Mouse (Mus musculus) CH12.LX (cell line): ENCODE results near the gene Gm10190. TPM values are rescaled to one million over a fixed set of nuclear protein-coding genes. Genes with fewer than 3 reads are reported as not detected.

Source experiments
- DNase-seq: peaks from one replicate; pipeline ENCODE4 v3.0.0-alpha.2; 2013; ENCODE audit errors: extremely low read depth
- H3K27ac ChIP-seq: 2 replicates; pipeline ENCODE4 v1.5.1; 2012; ENCODE audit warnings: low read depth, mild to moderate bottlenecking, control low read depth, moderate library complexity; ENCODE audit not compliant: insufficient read depth
- H3K27me3 ChIP-seq: replicated peaks from 2 replicates; pipeline ENCODE3; 2012; ENCODE audit warnings: inconsistent platforms
- H3K36me3 ChIP-seq, 2 experiments: replicated peaks in 1 of 2; 2 replicates each; pipeline versions ENCODE3 to v1.6.1; 2012; ENCODE audit warnings: inconsistent platforms in 1 of 2, low read length in 1 of 2, mild to moderate bottlenecking in 1 of 2, mixed read lengths in 1 of 2, moderate library complexity in 1 of 2; ENCODE audit not compliant: control insufficient read depth in 1 of 2, insufficient read depth in 1 of 2
- H3K4me1 ChIP-seq, 2 experiments: 2 replicates each; pipeline ENCODE4 v1.6.1; 2012; ENCODE audit warnings: inconsistent platforms in 1 of 2, moderate library complexity in 1 of 2; ENCODE audit not compliant: insufficient read depth in 2 of 2, control insufficient read depth in 1 of 2
- H3K4me2 ChIP-seq: 2 replicates; pipeline ENCODE4 v1.6.1; 2012; ENCODE audit warnings: low read depth, mild to moderate bottlenecking, control low read depth; ENCODE audit not compliant: poor library complexity, insufficient read depth, severe bottlenecking
- H3K4me3 ChIP-seq, 3 experiments: fragments of 150-350 bp in 1 of 3; sonication (generic) in 1 of 3; replicated peaks in 1 of 3; 2 replicates each; pipeline versions ENCODE3 to v1.5.1; 2011 to 2012; ENCODE audit warnings: low read depth in 2 of 3, low read length in 2 of 3, mild to moderate bottlenecking in 2 of 3, moderate library complexity in 2 of 3, control low read depth in 1 of 3, improper control_type of control experiment in 1 of 3, inconsistent platforms in 1 of 3, mixed read lengths in 1 of 3; ENCODE audit not compliant: poor library complexity in 1 of 3
- H3K79me2 ChIP-seq: replicated peaks from 2 replicates; pipeline ENCODE4 v1.6.1; 2012; ENCODE audit warnings: mild to moderate bottlenecking, moderate library complexity; ENCODE audit not compliant: control insufficient read depth, poor library complexity, insufficient read depth, severe bottlenecking; ENCODE audit errors: extremely low read depth
- H3K9ac ChIP-seq: 2 replicates; pipeline ENCODE4 v1.6.1; 2012; ENCODE audit warnings: low read depth, mild to moderate bottlenecking, control low read depth, moderate library complexity; ENCODE audit not compliant: insufficient read depth
- H3K9me3 ChIP-seq: replicated peaks from 2 replicates; pipeline ENCODE3; 2012; ENCODE audit warnings: low read length, inconsistent platforms, mixed read lengths
- BHLHE40 ChIP-seq: IDR thresholded peaks from 2 replicates; pipeline ENCODE4 v1.6.1; 2011; ENCODE audit warnings: mild to moderate bottlenecking, low read depth, low read length, improper control_type of control experiment
- CHD2 ChIP-seq: IDR thresholded peaks from 2 replicates; pipeline ENCODE4 v1.6.1; 2011; ENCODE audit warnings: low read length, improper control_type of control experiment
- EP300 ChIP-seq: IDR thresholded peaks from 2 replicates; pipeline ENCODE4 v1.6.1; 2011; ENCODE audit warnings: low read length, improper control_type of control experiment
- ETS1 ChIP-seq: conservative IDR thresholded peaks from 2 replicates; pipeline ENCODE4 v1.6.1; 2012; ENCODE audit warnings: low read depth, mild to moderate bottlenecking, inconsistent platforms, low read length, improper control_type of control experiment, moderate library complexity
- GABPA ChIP-seq: IDR thresholded peaks from 2 replicates; pipeline ENCODE4 v1.6.1; 2012; ENCODE audit warnings: low read depth, low read length, improper control_type of control experiment, inconsistent platforms; ENCODE audit not compliant: insufficient replicate concordance
- HCFC1 ChIP-seq: IDR thresholded peaks from 2 replicates; pipeline ENCODE4 v1.6.1; 2012; ENCODE audit warnings: low read depth, mild to moderate bottlenecking, inconsistent platforms, low read length, improper control_type of control experiment
- IRF4 ChIP-seq: IDR thresholded peaks from 2 replicates; pipeline ENCODE4 v1.6.1; 2014; ENCODE audit warnings: low read depth, mild to moderate bottlenecking, inconsistent platforms, low read length, improper control_type of control experiment
- JUN ChIP-seq: IDR thresholded peaks from 2 replicates; pipeline ENCODE4 v1.6.1; 2011; ENCODE audit warnings: low read depth, mild to moderate bottlenecking, low read length, improper control_type of control experiment, moderate library complexity; ENCODE audit not compliant: insufficient read depth
- JUND ChIP-seq: conservative IDR thresholded peaks from 2 replicates; pipeline ENCODE4 v1.6.1; 2011; ENCODE audit warnings: low read depth, low read length, improper control_type of control experiment
- MAX ChIP-seq: IDR thresholded peaks from 2 replicates; pipeline ENCODE4 v1.6.1; 2011; ENCODE audit warnings: low read length, improper control_type of control experiment
- MEF2A ChIP-seq: IDR thresholded peaks from 2 replicates; pipeline ENCODE4 v1.6.1; 2014; ENCODE audit warnings: low read depth, mild to moderate bottlenecking, inconsistent platforms, low read length, improper control_type of control experiment, borderline replicate concordance
- MXI1 ChIP-seq: IDR thresholded peaks from 2 replicates; pipeline ENCODE4 v1.6.1; 2011; ENCODE audit warnings: mild to moderate bottlenecking, low read depth, low read length, improper control_type of control experiment
- MYC ChIP-seq: IDR thresholded peaks from 2 replicates; pipeline ENCODE4 v1.6.1; 2011; ENCODE audit warnings: low read depth, mild to moderate bottlenecking, improper control_type of control experiment, low read length
- POLR2AphosphoS2 ChIP-seq: IDR thresholded peaks from 2 replicates; pipeline ENCODE4 v1.6.1; 2011; ENCODE audit warnings: low read depth, low read length, improper control_type of control experiment
- RAD21 ChIP-seq: IDR thresholded peaks from 2 replicates; pipeline ENCODE4 v1.6.1; 2011; ENCODE audit warnings: low read depth, mild to moderate bottlenecking, low read length, improper control_type of control experiment, moderate library complexity
- SIN3A ChIP-seq: IDR thresholded peaks from 2 replicates; pipeline ENCODE4 v1.6.1; 2012; ENCODE audit warnings: low read length, improper control_type of control experiment, inconsistent platforms
- SMC3 ChIP-seq: IDR thresholded peaks from 2 replicates; pipeline ENCODE4 v1.6.1; 2011; ENCODE audit warnings: low read depth, low read length, improper control_type of control experiment
- TBP ChIP-seq: conservative IDR thresholded peaks from 2 replicates; pipeline ENCODE4 v1.6.1; 2011; ENCODE audit warnings: low read depth, low read length, improper control_type of control experiment
- USF1 ChIP-seq: IDR thresholded peaks from 2 replicates; pipeline ENCODE4 v1.6.1; 2014; ENCODE audit warnings: low read depth, mild to moderate bottlenecking, inconsistent platforms, low read length, improper control_type of control experiment
- USF2 ChIP-seq: conservative IDR thresholded peaks from 2 replicates; pipeline ENCODE4 v1.6.1; 2011; ENCODE audit warnings: low read depth, low read length, improper control_type of control experiment
- ZC3H11A ChIP-seq: IDR thresholded peaks from 2 replicates; pipeline ENCODE4 v1.6.1; 2012; ENCODE audit warnings: low read depth, mild to moderate bottlenecking, inconsistent platforms, low read length, improper control_type of control experiment
- ZKSCAN1 ChIP-seq: IDR thresholded peaks from 2 replicates; pipeline ENCODE4 v1.6.1; 2012; ENCODE audit warnings: low read depth, inconsistent platforms, low read length, improper control_type of control experiment, borderline replicate concordance
- ZMIZ1 ChIP-seq: IDR thresholded peaks from 2 replicates; pipeline ENCODE4 v1.6.1; 2012; ENCODE audit warnings: low read depth, mild to moderate bottlenecking, inconsistent platforms, low read length, improper control_type of control experiment
- ZNF384 ChIP-seq: IDR thresholded peaks from 2 replicates; pipeline ENCODE4 v1.6.1; 2012; ENCODE audit warnings: low read depth, low read length, improper control_type of control experiment, inconsistent platforms
- dilution Hi-C: fragments of 300-500 bp; cut with MboI; formaldehyde crosslinking; loops from 2 replicates; pipeline ENCODE4 v1.14.3; 2020; ENCODE audit warnings: low sequenced_read_pairs; ENCODE audit not compliant: extremely low pct_unique_long_range_greater_than_20kb, extremely low pct_ligation_motif_present
- in situ Hi-C: fragments of 300-500 bp; cut with MboI; formaldehyde crosslinking; loops from 3 replicates; pipeline ENCODE4 v1.14.3; 2019; ENCODE audit warnings: low sequenced_read_pairs, low pct_ligation_motif_present, low pct_unique_long_range_greater_than_20kb, mixed read lengths
- polyA plus RNA-seq: library from polyadenylated mRNA; unstranded; fragments of >175 nt; gene quantifications from 2 replicates; pipeline ENCODE4 v1.2.1, GENCODE M21; 2012; ENCODE audit warnings: low read depth; ENCODE audit not compliant: insufficient read length
- total RNA-seq, 2 experiments: library from RNA; depleted of rRNA; stranded (reverse); fragments of 300-350 nt in 1 of 2; fragments of >200 nt in 1 of 2; gene quantifications; 2 replicates each; pipeline ENCODE4 v1.2.3; 2012 to 2014

Gene Gm10190
- total and polyA plus RNA-seq, 3 experiments, result not detected

DNA sequence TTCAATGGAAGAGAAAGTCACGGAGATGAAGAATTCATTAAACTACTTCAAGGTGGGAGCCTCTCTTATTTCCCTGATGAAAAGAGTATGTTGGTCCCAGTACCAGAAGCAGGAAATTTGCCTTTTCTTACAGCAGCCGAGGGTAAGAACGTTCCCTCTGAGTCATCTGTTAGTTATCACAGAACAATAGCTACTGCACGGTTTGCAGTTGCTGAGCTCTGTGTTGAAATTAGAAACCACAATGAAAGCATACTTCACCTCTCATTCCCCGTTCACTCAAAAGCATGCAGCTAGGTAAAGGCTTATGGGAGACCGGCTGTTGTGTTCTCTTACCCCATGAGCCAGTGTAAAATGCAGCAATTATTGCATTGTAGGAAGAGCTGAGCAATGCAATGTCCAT is 26.1 kb downstream of the Gm10190 start:
- H3K27ac ChIP-seq, result no peak overlapping the region
- no peaks in the 10 kb centered on the region for H3K27me3 ChIP-seq
- no peaks in the 10 kb centered on the region for H3K4me1 ChIP-seq
- H3K4me3 ChIP-seq, result no peak overlapping the region
- H3K4me2 ChIP-seq, result no peak overlapping the region
- no peaks in the 10 kb centered on the region for H3K36me3 ChIP-seq
- no peaks in the 10 kb centered on the region for H3K9me3 ChIP-seq
- TF ChIP-seq MYC (no peak), ZNF384 (no peak), JUN (no peak), MEF2A (no peak), POLR2AphosphoS2 (no peak), BHLHE40 (no peak), CHD2 (no peak), ETS1 (no peak), MXI1 (no peak), USF1 (no peak), EP300 (no peak), HCFC1 (no peak), SIN3A (no peak), ZMIZ1 (no peak), ZKSCAN1 (no peak), JUND (no peak), TBP (no peak), MAX (no peak), SMC3 (no peak), USF2 (no peak)
- TF ChIP-seq, all 38 proteins: peak for 0
- Histone ChIP-seq H3K79me2 (no peaks in the 10 kb centered on the region), H3K9ac (no peak overlapping the region)
- DNase-seq, result no peak
- dilution Hi-C loops, result no loop called here
- in situ Hi-C loops, result no loop called here

DNA sequence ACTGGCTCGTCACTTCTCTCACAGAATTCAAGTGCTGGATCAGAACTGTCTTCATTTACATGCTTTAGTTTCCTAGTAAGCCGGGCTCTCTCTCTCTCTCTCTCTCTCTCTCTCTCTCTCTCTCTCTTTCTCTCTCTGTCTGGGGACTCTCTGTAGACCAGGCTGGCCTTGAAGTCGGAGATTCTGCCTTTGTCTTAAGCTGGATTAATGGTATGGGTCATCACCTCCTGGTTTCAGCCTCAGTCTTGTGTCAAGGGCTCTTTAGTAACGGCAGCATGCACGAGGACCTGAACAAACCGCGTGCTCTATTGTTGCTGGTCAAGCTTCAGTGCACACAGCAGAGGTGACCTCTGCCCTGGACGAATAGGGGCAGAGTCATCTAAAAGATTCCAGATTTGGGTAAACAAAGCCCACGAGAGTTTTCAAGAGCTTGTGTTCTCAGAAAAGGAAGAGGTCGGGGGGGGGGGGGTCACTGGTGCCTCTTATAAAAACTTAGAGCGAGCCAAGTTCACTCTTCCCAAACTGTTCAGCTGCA is 26.7 kb downstream of the Gm10190 start:
- DNase-seq, result no peak
- H3K9me3 ChIP-seq, result no peaks in the 10 kb centered on the region
- H3K4me3 ChIP-seq, result no peak overlapping the region
- H3K9ac ChIP-seq, result no peak overlapping the region
- H3K4me1 ChIP-seq, result no peaks in the 10 kb centered on the region
- in situ Hi-C loops, result no loop called here
- no peaks in the 10 kb centered on the region for H3K27me3 ChIP-seq
- dilution Hi-C loops, result no loop called here
- H3K27ac ChIP-seq, result no peak overlapping the region
- no peak overlapping the region for H3K4me2 ChIP-seq
- TF ChIP-seq GABPA (no peak), IRF4 (no peak), ZC3H11A (no peak), ZNF384 (no peak), RAD21 (no peak)
- H3K36me3 ChIP-seq, result no peaks in the 10 kb centered on the region
- H3K79me2 ChIP-seq, result no peaks in the 10 kb centered on the region
